Mouse (Mus musculus) forebrain, embryonic 16.5 days (tissue): ENCODE measurements at regions not wholly inside any gene's neighbourhood (a gene's known extent, or its start where the extent isn't known, plus 50 kb on each side); places are given as distances from the start of the nearest gene placed in this dataset.

Experiments
- ATAC-seq: fragments of 200-750 bp; cut with Nextera tagmentation; 2 replicates; pipeline ENCODE4 v1.8.0; 2017; ENCODE audit warnings: mild to moderate bottlenecking, moderate library complexity
- H3K27ac ChIP-seq: fragments of 300-500 bp; sonication (generic); 2 replicates; pipeline ENCODE4 v1.5.1; 2014; ENCODE audit warnings: low read length, control low read depth
- H3K27me3 ChIP-seq: fragments of 300-500 bp; sonication (generic); replicated peaks from 2 replicates; pipeline ENCODE4 v1.6.1; 2014; ENCODE audit warnings: low read length; ENCODE audit not compliant: control insufficient read depth, insufficient read depth
- H3K36me3 ChIP-seq: fragments of 300-500 bp; sonication (generic); 2 replicates; pipeline ENCODE4 v1.6.1; 2014; ENCODE audit not compliant: control insufficient read depth, insufficient read depth
- H3K4me1 ChIP-seq: fragments of 300-500 bp; sonication (generic); replicated peaks from 2 replicates; pipeline ENCODE4 v1.6.1; 2014; ENCODE audit warnings: low read length; ENCODE audit not compliant: control insufficient read depth, insufficient read depth
- H3K4me2 ChIP-seq: fragments of 300-500 bp; sonication (generic); 2 replicates; pipeline ENCODE4 v1.6.1; 2014; ENCODE audit warnings: mild to moderate bottlenecking, low read length, control low read depth
- H3K4me3 ChIP-seq: fragments of 300-500 bp; sonication (generic); replicated peaks from 2 replicates; pipeline ENCODE4 v1.5.1; 2014; ENCODE audit warnings: mild to moderate bottlenecking, low read length, control low read depth
- H3K9ac ChIP-seq: fragments of 300-500 bp; sonication (generic); replicated peaks from 2 replicates; pipeline ENCODE4 v1.6.1; 2014; ENCODE audit warnings: low read depth, low read length, control low read depth
- H3K9me3 ChIP-seq: fragments of 300-500 bp; sonication (generic); 2 replicates; pipeline ENCODE4 v1.6.1; 2016; ENCODE audit warnings: low read length; ENCODE audit not compliant: control insufficient read depth
- WGBS: fragments of 180-500 bp; shearing (Covaris S2); extraction: QIAGEN DNeasy Blood & Tissue Kit; methylation state at CpG from one replicate; pipeline ENCODE4 v1.1.7; 2014; 5-methylcytosine and 5-hydroxymethylcytosine counted together

DNA sequence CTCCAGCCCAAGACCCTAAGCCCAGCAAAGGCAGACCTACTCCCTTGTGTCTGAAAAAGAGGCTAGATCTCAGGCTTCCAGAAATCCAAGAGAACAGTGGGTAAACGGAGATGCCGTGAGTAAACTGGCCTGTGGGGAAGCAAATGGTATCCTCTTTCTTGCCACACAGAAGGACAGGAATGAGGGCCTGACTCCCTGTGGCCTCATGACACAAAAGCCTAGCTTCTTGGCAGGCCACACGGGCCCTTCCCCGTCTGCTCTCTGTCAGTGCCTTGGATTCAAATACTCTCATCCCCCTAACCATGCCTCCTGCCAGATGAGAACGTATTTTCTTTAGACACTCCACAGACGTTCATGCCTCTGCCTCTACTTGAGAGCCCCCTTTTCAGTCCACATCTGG is 97.2 kb downstream of the Mis18a start:
- 27% methylated on average over 6 of the region's 6 CpGs for WGBS

DNA sequence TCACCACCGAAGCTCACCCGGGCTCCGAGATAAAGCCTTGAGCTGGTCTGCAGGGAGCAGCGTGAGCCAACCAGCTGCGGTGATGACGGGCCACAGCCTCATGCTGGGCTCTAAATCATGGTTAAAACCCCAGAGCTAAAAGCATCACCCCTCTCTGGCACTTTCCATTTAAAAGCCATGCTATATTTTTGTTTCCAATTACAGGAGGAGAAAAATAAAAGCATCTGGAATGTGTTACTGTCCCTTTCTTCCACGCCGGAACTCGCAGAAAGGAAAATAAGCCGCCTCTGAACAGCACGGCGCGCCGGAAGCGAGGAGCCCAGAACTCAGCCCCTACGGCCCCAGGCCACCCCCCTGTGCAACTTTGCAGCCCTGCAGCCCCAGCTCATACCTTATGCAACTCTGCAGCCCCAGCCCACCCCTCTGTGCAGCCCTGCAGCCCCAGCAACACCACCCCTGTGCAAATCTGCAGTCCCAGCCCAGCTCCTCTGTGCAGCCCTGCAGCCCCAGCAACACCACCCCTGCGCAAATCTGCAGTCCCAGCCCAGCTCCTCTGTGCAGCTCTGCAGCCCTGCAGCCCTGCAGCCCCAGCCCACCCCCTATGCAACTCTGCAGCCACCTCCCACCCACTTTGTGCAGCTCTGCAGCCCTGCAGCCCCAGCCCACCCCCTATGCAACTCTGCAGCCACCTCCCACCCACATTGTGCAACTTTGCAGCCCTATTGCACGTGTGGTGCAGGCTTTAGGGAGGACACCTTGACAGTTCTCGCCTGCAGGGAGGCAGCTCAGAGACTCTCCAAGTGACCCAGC is 97.9 kb downstream of the Mis18a start:
- 28% methylated on average over 19 of the region's 19 CpGs for WGBS

More for the DNA sequence above, 97.2 kb downstream of the Mis18a start:
- Histone ChIP-seq H3K4me1 (peaks cover 11% of the 10 kb centered on the region), H3K36me3 (no peaks in the 10 kb centered on the region), H3K27me3 (no peaks in the 10 kb centered on the region), H3K4me2 (no peak overlapping the region), H3K9ac (no peak overlapping the region), H3K9me3 (no peaks in the 10 kb centered on the region), H3K4me3 (no peak overlapping the region), H3K27ac (no peak overlapping the region)
- ATAC-seq = no peak

DNA sequence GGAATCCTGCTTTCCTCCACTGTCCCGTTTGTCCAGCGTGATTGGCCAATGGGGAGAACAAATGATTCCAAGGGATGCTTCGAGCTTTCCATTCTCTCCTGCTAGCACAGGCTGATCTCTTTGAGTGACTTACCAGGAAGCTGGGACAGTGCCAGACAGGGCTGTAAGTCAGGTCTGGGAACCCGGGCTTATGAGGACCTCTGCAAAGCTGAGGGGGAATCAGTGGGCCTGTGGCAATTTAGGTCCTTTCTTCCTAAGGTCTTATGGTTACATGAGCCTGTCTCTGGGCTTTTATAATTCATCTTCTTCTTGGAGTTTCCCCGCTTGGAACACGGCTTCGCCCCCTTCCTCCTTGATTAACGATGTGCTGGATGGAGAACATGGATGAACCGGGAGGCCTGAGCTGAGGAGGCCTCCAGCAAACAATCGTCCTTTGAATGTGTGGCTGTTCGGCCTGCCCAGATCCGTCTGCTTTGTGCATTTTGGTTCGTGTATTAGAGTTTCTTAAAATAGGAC is 98.5 kb downstream of the Mis18a start:
- peak overlapping the region; percentile 32; the same call in 1 of the 2 replicates for H3K9ac ChIP-seq

More for the DNA sequence above, 97.9 kb downstream of the Mis18a start:
- Histone ChIP-seq H3K4me1 (peaks cover 12% of the 10 kb centered on the region), H3K9me3 (no peaks in the 10 kb centered on the region), H3K27me3 (no peaks in the 10 kb centered on the region), H3K4me2 (no peak overlapping the region), H3K27ac (no peak overlapping the region), H3K36me3 (no peaks in the 10 kb centered on the region), H3K4me3 (no peak overlapping the region), H3K9ac (peak overlapping the region; percentile 32; the same call in 1 of the 2 replicates)
- ATAC-seq = peak; percentile 48; the same call in 1 of the 2 replicates

DNA sequence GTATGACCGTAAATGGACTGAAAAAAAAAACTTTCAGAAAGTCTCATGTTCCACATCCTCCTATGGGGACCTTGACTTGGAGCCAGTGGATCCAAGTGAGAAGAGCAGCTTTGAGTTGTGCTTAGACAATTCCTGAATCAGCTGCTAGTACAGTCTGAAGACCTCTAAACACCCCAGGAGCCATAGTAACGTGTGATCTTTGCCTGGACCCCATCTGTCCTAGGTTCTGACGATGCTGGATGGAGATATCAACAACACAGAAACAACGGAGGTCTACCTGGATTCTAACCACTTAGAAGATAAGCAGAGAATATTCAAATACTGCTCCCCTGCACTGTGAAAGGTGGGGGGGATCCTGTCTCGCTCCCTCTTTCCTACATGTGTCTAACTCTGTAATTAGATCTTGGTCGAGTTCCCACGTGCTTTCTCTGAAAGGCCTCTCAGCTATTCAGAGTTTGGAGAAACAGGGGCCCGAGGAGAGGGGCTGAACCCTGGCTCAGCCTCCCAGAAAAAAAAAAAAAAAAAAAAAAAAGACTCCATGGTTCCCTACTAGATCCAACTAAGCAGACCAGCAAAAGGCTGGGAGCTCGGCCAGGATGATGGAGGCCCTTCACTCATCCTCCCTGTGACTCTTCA is 101.1 kb downstream of the Mis18a start:
- no peaks in the 10 kb centered on the region for H3K36me3 ChIP-seq
- H3K4me1 ChIP-seq = peaks cover 39% of the 10 kb centered on the region
- no peak overlapping the region for H3K4me2 ChIP-seq
- no peak for ATAC-seq
- 59% methylated on average over 9 of the region's 9 CpGs for WGBS
- no peaks in the 10 kb centered on the region for H3K9me3 ChIP-seq
- no peak overlapping the region for H3K4me3 ChIP-seq
- no peaks in the 10 kb centered on the region for H3K27me3 ChIP-seq
- no peak overlapping the region for H3K9ac ChIP-seq
- no peak overlapping the region for H3K27ac ChIP-seq

More for the DNA sequence above, 98.5 kb downstream of the Mis18a start:
- Histone ChIP-seq H3K27ac (no peak overlapping the region), H3K4me2 (no peak overlapping the region), H3K4me1 (peaks cover 18% of the 10 kb centered on the region), H3K4me3 (no peak overlapping the region), H3K36me3 (no peaks in the 10 kb centered on the region), H3K27me3 (no peaks in the 10 kb centered on the region), H3K9me3 (no peaks in the 10 kb centered on the region)
- no peak for ATAC-seq
- WGBS = 43% methylated on average over 13 of the region's 13 CpGs

DNA sequence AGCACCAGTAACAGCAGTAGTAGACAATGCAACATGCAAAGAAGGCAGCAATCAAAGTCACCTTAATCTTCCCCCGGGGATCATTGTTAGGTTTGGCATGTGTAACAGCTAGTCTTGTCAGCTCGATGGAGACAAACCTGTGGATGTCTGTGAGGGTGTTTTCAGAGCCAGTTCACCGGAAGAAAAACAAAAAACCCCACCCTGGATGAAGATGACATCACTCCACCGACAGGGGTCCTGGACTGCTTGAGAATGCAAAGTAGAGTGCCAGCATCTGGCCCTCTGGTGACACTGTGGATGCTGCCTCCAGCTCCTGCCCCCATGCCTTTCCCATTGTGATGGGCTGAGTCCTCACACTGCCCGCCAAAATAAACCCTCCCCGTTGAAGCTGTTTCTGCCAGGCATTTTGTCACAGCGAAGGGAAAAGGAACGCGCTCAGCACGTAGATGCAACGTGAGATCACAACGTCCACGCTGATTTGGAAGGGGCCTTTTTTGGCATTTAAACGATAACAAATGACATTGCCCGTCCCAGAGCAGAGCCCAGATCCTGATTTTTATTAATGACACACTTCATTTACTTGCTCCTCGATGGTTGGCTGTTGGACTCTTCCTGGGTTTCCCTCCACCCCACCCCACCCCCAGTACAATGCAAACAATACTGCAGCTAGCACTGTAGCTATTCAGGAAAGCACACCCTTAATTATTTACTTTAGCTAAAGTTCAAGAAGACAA is 101.7 kb downstream of the Mis18a start:
- Histone ChIP-seq H3K36me3 (no peaks in the 10 kb centered on the region), H3K9me3 (no peaks in the 10 kb centered on the region), H3K4me3 (no peak overlapping the region), H3K4me2 (no peak overlapping the region), H3K27ac (no peak overlapping the region), H3K27me3 (no peaks in the 10 kb centered on the region), H3K4me1 (peaks cover 39% of the 10 kb centered on the region), H3K9ac (no peak overlapping the region)
- no peak for ATAC-seq
- 64% methylated on average over 16 of the region's 16 CpGs for WGBS

DNA sequence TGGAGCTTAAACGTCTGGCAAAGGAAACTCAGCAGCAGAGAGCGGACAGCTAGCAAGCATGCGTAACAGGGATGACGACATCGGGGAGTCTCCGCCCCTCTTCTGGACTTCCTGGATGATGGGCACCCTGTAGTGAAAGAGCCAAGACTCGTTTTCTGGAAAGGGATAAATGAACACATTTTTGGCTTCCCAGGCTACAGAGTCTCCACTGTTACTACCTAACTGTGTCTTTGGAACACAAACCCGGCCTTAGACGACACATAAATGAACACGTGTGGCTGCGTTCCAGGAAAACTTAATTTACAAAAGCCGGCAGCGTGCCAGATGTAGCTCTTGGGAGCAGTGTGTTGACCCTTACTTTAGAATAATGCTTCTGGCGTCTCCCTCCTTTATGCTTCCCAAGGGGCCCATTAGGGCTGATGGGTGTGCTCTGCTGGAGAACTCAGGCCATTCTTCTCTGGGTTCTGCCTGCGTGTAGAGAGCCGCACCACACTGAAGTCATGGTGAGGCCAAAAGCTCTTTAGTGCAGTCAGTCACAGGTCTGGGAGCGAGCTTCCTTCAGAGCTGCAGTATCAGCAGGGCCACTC is 103.1 kb downstream of the Mis18a start:
- Histone ChIP-seq H3K4me1 (peaks cover 34% of the 10 kb centered on the region), H3K36me3 (no peaks in the 10 kb centered on the region), H3K9ac (no peak overlapping the region), H3K27me3 (no peaks in the 10 kb centered on the region), H3K4me3 (peak overlapping the region; percentile 1; the same call in 1 of the 2 replicates), H3K27ac (peak overlapping the region; percentile 67), H3K4me2 (peak overlapping the region; percentile 20), H3K9me3 (no peaks in the 10 kb centered on the region)
- peak; percentile 67 for ATAC-seq
- WGBS = 19% methylated on average over 17 of the region's 17 CpGs

DNA sequence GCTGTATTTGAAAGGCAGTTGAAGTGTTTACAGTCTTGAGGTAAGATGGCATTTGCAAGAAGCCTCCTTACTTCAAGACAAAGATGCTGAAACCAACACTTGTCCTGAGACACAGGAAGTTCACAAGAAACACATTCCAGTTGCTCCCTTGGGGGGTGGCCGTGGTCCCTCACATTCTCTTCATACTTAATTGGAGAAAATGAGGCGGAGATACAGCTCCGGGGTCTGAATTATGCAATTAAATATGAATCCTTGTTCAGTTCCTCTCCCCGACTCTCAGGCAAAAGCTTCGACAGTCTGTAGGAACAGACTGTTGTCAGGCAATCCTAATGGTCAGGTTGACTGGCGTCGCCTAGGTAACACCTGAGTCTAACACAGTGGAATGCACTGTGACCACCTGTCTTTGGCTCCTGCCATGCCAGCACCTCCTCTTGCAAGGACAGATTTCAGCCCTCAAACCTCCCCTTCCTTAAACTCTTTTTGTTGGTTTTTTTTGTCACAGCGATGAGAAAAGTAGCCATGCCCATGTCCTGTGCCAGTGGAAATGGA is 104.5 kb downstream of the Mis18a start:
- Histone ChIP-seq H3K9me3 (no peaks in the 10 kb centered on the region), H3K27ac (peak overlapping the region; percentile 69), H3K36me3 (no peaks in the 10 kb centered on the region), H3K27me3 (no peaks in the 10 kb centered on the region), H3K4me1 (peaks cover 28% of the 10 kb centered on the region), H3K9ac (no peak overlapping the region), H3K4me2 (no peak overlapping the region), H3K4me3 (no peak overlapping the region)
- ATAC-seq = no peak
- WGBS = 45% methylated on average over 8 of the region's 8 CpGs

DNA sequence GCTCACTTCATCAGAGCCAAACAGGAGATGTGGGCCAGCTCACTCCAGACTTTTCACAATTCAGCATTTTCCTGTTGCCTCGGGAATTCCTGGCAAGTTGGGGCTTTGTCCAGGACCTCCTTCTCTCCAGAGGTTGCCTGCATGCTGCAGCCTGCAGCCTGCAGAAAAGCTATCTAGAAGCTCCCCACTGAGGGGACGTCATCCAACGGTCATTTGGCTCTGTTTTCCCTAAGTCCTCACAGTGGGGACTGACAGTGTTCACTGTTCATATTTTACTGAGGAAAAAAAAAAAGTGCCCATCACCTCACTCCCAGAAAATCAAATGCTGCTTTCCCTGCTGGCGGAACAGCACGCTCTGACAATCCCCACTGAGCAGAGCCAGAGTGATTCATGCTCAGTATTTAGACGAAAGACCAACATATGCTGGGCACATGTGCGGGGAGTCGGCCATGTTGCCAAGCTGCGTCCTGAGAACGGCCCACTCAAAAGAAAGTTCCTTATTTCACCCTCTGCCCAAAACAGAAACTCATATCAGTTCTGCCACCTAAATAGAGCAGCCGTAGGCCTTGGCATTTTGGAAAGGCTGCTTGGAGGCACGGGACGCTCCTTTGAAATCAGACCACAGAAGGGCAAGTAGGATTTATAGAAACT is 105.3 kb downstream of the Mis18a start:
- peak; percentile 66 for ATAC-seq
- no peaks in the 10 kb centered on the region for H3K27me3 ChIP-seq
- 15% methylated on average over 13 of the region's 13 CpGs for WGBS
- no peak overlapping the region for H3K9ac ChIP-seq
- peak overlapping the region; percentile 1; the same call in 1 of the 2 replicates for H3K4me2 ChIP-seq
- H3K27ac ChIP-seq = peak overlapping the region; percentile 69
- peaks cover 28% of the 10 kb centered on the region for H3K4me1 ChIP-seq
- no peaks in the 10 kb centered on the region for H3K9me3 ChIP-seq
- no peaks in the 10 kb centered on the region for H3K36me3 ChIP-seq
- no peak overlapping the region for H3K4me3 ChIP-seq
